Mouse (Mus musculus) ES-CJ7 (cell line): Measurements from ENCODE around the gene Nrbf2.

Source experiments
- DNase-seq: peaks from one replicate; pipeline ENCODE4 v3.0.0; 2011; ENCODE audit warnings: low read depth, low spot score

The Nrbf2 gene

GRCm38 (mm10) chr10:67285176-67285814, at the start of gene Nrbf2:
Nrbf2 (minus strand) TSS chr10:67285305.
- DNase-seq = peak; percentile 97

GRCm38 (mm10) chr10:67330580-67330979, 45.5 kb upstream of the Nrbf2 start:
- no peak for DNase-seq

GRCm38 (mm10) chr10:67329661-67330060, 44.6 kb upstream of the Nrbf2 start:
- peak; percentile 58 for DNase-seq

- no peak for DNase-seq
Measured at GRCm38 (mm10) chr10:67328208-67328607, 43.1 kb upstream of the Nrbf2 start.

- no peak for DNase-seq
Measured at GRCm38 (mm10) chr10:67324036-67324435, 38.9 kb upstream of the Nrbf2 start.

GRCm38 (mm10) chr10:67321396-67321795, 36.3 kb upstream of the Nrbf2 start:
- no peak for DNase-seq

- DNase-seq = no peak
Measured at GRCm38 (mm10) chr10:67320207-67320859, 35.2 kb upstream of the Nrbf2 start.

- DNase-seq = no peak
Measured at GRCm38 (mm10) chr10:67319016-67319725, 34.1 kb upstream of the Nrbf2 start.

- DNase-seq = peak; percentile 49
Measured at GRCm38 (mm10) chr10:67317931-67318460, 32.9 kb upstream of the Nrbf2 start.

GRCm38 (mm10) chr10:67314811-67315435, 29.8 kb upstream of the Nrbf2 start:
- peak; percentile 79 for DNase-seq

- no peak for DNase-seq
Measured at GRCm38 (mm10) chr10:67312456-67312855, 27.4 kb upstream of the Nrbf2 start.

GRCm38 (mm10) chr10:67311277-67311959, 26.3 kb upstream of the Nrbf2 start:
- peak; percentile 56 for DNase-seq

- no peak for DNase-seq
Measured at GRCm38 (mm10) chr10:67309483-67310138, 24.5 kb upstream of the Nrbf2 start.

- DNase-seq = no peak
Measured at GRCm38 (mm10) chr10:67302340-67302739, 17.2 kb upstream of the Nrbf2 start.

- no peak for DNase-seq
Measured at GRCm38 (mm10) chr10:67301046-67301445, 15.9 kb upstream of the Nrbf2 start.

GRCm38 (mm10) chr10:67299285-67299684, 14.2 kb upstream of the Nrbf2 start:
- DNase-seq = no peak

GRCm38 (mm10) chr10:67298856-67299255, 13.8 kb upstream of the Nrbf2 start:
- DNase-seq = no peak

- no peak for DNase-seq
Measured at GRCm38 (mm10) chr10:67297175-67297855, 12.2 kb upstream of the Nrbf2 start.

GRCm38 (mm10) chr10:67296482-67297152, 11.5 kb upstream of the Nrbf2 start:
- DNase-seq = no peak
